Mouse (Mus musculus) splenic B cell, adult 2 months (primary cell): ENCODE measurements around the gene Cacnb3.

Experiments
- DNase-seq: peaks from one replicate; pipeline ENCODE4 v3.0.0-alpha.2; 2011; ENCODE audit warnings: low read depth, low spot score
- H3K27me3 ChIP-seq: 2 replicates; pipeline ENCODE4 v1.6.1; 2012; ENCODE audit warnings: mild to moderate bottlenecking, low read length, moderate library complexity, mixed read lengths; ENCODE audit not compliant: control insufficient read depth, poor library complexity, insufficient read depth, severe bottlenecking
- H3K36me3 ChIP-seq: 2 replicates; pipeline ENCODE4 v1.6.1; 2012; ENCODE audit warnings: mild to moderate bottlenecking, low read length, moderate library complexity, mixed read lengths; ENCODE audit not compliant: control insufficient read depth, poor library complexity, insufficient read depth, severe bottlenecking

The Cacnb3 gene

GRCm38 (mm10) chr15:98604041-98604575 lies 26.5 kb upstream of the Cacnb3 start:
- DNase-seq, result no peak
- Histone ChIP-seq H3K27me3 (no peaks in the 10 kb centered on the region), H3K36me3 (no peaks in the 10 kb centered on the region)

DNA sequence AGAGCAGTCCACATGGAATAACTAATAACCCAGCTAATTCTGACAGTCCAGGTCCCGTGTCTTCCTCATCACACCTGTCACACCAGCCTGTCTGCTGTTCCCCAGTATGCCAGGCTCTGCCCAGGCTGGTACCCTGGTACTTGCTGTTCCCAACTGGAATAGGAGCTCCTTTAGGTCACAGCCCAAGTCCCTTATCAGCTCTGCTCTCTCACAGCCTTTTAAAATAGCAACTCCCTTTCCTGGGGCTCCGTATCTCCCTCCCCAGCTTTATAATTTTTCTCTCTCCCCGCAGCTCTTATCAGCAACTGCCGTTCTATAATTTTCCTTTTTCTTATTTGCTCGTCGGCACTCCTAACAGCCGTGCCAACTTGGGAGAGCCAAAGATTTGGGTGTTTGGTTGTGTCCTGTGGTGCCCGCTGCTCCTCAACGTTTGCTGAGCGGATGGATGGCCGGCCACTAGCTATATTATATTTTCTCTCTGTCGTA lies 24.5 kb upstream of the Cacnb3 start:
- DNase-seq, result no peak
- no peaks in the 10 kb centered on the region for H3K36me3 ChIP-seq
- peaks cover 5% of the 10 kb centered on the region; the same call in 1 of the 2 replicates for H3K27me3 ChIP-seq

GRCm38 (mm10) chr15:98606739-98607138 lies 23.9 kb upstream of the Cacnb3 start:
- Histone ChIP-seq H3K36me3 (no peaks in the 10 kb centered on the region), H3K27me3 (peaks cover 5% of the 10 kb centered on the region; the same call in 1 of the 2 replicates)
- no peak for DNase-seq

DNA sequence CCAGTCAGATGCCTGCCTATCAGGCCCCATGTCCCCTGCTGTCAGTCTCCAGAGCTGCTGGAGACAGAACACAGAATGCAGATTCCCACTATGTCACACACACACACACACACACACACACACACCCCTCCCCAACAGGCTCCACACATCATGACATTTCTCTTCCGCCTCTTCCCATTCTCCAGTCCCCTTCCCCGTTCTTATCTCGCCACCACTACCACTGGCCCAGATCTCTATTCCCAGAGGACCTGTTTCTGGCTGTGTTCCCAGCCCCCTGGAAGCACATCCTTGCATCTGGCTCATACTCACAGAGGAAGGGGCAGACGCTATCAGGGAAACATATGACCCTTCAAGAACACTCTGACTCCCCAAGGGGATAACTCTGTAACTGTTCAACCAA lies 23.1 kb upstream of the Cacnb3 start:
- DNase-seq, result no peak
- Histone ChIP-seq H3K27me3 (peaks cover 5% of the 10 kb centered on the region; the same call in 1 of the 2 replicates), H3K36me3 (no peaks in the 10 kb centered on the region)

DNA sequence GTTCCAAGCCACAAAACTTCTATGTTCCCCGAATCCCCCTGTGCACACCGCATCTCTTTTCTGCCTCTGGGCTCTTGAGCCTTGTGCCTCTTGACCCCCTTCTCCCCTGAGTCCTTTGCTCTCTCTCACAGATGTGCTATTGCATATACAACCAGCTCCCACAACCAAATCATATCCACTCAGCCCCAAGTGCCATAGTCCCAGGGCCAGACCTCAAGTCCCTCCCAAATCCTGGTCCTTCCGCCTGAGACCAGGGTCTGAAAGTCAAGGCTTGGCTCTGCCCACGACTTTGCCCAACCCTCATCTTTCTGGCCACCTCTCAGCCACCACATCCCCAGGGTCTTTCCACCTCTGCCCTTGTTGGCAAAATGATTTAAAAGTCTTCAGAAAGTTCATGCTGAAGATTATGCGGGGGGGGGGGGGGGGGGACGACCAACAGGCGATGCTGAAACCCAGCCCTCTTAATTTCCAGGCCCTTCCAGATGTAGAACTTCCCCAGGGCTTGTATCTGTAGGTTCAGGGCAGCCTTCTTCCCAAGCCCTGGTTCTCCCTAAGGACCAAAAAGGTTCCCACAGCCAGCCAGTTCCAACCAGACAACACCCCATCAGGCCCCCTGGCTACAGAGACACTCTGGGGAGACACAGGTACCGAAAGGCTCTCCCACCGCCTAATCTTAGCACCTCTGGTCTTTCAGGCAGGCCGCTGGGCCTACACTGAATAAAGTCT lies 22.4 kb upstream of the Cacnb3 start:
- DNase-seq, result no peak

DNA sequence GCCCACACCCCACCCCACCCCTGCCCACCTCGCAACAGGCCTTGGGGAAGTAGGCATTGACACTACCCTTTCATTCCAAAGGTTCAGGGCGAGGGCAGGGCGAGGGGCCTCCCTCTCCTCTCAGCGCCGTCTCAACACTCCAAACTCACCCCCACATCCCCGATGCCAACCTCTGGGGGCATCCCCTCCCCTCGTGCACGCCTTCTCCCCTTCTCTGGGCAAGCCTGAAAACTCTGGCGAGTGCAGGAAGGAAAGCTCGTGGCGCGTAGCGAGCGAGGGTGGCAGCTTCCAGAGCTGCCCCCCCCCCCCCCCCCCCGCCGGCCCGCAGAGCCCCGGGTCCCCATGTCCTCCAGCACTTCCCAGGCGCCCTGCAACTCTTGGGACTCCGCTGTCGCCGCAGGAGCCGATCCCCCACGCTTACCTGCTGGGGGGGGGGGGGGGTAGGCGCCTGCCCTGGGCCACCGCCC lies 21.8 kb upstream of the Cacnb3 start:
- Histone ChIP-seq H3K36me3 (no peaks in the 10 kb centered on the region), H3K27me3 (peaks cover 5% of the 10 kb centered on the region; the same call in 1 of the 2 replicates)
- peak; percentile 18 for DNase-seq

More for the DNA sequence above, 22.4 kb upstream of the Cacnb3 start:
- peaks cover 5% of the 10 kb centered on the region; the same call in 1 of the 2 replicates for H3K27me3 ChIP-seq
- no peaks in the 10 kb centered on the region for H3K36me3 ChIP-seq

DNA sequence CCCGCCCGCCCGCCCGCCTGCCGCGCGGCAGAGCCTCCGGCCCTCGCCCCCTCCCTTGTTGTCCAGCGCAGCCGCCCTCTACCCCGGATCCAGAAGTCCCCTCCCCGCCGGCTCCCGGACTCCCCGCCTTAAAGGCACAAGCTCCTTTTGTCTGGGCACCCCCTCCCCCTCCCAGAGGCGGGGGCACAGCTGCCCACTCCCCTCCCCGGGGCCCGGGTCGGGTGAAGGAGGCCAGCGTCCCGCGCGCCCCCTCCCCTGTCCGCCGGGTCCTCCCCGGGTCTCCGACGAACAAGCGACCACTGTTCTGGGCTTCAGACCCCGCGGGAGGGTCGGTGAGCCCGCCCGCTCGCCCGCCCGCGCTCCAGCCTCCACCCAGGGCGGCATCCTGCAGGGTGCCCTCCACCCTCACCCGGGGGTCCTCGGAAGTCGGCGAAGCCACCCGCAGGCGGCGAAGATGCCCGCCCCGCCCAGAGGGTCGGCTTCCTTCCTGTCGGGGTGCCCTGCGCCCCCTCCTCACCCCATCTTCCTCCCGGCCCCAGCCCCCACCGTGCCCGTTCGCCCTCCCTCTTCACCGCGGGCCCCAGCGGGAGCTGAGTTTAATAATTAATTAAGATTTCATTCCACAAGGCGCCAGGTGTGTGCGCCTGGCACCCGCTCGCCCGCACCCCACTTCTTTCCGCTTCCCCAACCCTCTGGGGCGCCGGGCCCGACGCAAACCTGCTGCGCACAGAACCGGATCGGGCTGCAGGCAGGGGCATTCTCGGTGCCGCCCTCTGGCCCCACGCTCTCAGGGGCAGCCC lies 21.1 kb upstream of the Cacnb3 start, which contains the start of gene Adcy6:
Gene Adcy6, minus strand, starts transcription at position 746 of the 800 bp plus-strand sequence.
- Histone ChIP-seq H3K36me3 (no peaks in the 10 kb centered on the region), H3K27me3 (peaks cover 5% of the 10 kb centered on the region; the same call in 1 of the 2 replicates)
- peak; percentile 36 for DNase-seq

DNA sequence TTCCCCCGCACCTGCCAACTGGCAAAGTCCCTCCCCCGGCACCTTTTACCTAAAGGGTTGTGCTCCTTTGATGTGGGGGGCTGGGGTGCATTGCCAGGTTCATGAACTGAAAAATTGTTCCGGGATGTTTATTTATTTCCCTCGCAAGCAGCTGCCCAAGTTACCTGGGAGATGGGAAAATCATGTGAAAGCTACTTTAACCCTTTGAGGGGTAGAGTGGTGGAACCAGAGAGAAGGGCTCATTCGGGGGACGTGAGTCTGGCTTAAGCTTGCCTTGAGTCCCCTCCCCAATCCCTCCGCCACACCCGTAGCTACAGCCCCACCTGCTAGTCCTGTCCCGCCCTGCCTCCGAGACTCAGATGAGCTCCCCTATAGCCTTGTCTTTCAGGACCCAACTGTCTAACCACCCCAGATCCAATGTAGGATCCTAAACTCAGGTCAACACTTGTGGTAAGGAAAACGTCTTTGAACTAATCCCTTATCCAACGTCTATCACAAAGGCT lies 20.5 kb upstream of the Cacnb3 start:
- DNase-seq, result no peak
- Histone ChIP-seq H3K36me3 (no peaks in the 10 kb centered on the region), H3K27me3 (peaks cover 5% of the 10 kb centered on the region; the same call in 1 of the 2 replicates)

DNA sequence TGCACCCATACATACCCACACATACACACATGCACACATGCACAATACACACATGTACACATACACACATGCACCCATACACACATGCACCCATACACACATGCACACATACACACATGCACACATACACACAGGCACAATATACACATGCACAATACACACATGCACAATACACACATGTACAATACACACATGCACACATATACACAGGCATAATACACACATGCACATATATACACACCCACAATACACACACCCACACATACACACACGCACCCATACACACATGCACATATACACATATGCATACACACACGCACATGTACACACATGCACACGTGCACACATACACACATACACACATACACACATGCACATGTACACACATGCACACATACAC lies 18.4 kb upstream of the Cacnb3 start:
- H3K36me3 ChIP-seq, result no peaks in the 10 kb centered on the region
- DNase-seq, result no peak

DNA sequence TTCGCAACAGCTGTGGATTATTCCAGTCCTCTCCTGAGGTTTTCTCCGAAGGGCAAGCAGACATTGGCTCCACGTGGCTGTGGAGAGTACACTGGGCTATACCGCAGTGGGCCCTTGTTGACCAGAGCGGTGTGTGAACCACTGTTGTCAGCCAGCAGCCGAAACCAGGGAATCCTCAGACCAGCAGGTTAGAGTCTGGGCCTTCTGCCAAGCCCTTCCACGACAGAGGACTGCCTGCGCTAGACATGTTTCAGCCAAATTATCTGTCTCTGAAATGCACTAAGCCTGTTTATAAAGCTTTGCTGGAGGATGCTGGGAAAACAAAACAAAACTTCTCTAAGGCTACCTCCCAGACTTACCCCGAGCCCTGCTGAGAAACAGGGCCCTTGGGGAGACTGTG lies 16.1 kb upstream of the Cacnb3 start:
- no peak for DNase-seq
- peaks cover 2% of the 10 kb centered on the region; the same call in 1 of the 2 replicates for H3K27me3 ChIP-seq
- no peaks in the 10 kb centered on the region for H3K36me3 ChIP-seq

More for the DNA sequence above, 18.4 kb upstream of the Cacnb3 start:
- peaks cover 5% of the 10 kb centered on the region; the same call in 1 of the 2 replicates for H3K27me3 ChIP-seq

DNA sequence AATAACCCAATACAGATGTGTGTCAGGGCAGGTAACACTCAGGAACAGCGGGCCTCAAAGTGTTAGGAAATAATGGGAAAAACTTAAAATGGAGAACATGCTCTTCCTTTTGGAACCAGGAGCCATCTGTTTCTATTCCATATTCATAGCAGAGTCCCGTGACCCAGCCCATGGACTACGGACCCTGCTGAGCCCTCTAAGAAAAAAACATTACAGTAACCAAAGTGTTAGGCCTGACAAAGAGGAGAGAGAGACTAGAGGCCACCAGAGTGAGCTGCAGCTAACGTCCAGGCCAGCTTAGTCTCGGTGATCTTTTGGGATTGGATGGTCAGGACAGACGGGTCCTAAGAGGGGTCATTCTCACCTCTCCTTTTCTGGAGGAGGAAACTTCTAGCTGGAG lies 15.7 kb upstream of the Cacnb3 start:
- no peak for DNase-seq
- Histone ChIP-seq H3K36me3 (no peaks in the 10 kb centered on the region), H3K27me3 (0 out of 2 replicates have a peak, but pooled peaks cover 1% of the 10 kb centered on the region)

DNA sequence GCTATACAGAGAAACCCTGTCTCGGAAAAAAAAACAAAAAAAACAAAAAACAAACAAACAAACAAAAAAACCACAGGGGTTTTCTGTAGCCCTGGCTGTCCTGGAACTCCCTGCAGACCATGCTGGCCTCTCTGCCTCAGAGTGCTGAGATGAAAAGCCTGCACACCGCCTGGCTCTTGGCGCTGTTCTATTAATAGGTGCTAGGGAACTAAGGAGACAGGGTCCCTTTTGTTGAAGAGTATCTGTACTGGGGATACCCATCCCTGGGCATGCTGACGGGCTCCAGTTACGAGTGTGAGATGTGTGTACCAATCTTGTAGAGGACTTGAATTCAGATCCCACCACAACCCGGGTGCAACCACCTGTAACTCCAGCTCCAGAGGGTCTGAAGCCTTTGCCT lies 14.9 kb upstream of the Cacnb3 start:
- DNase-seq, result no peak
- H3K36me3 ChIP-seq, result no peaks in the 10 kb centered on the region
- 0 out of 2 replicates have a peak, but pooled peaks cover 1% of the 10 kb centered on the region for H3K27me3 ChIP-seq

GRCm38 (mm10) chr15:98616362-98617175 lies 14.1 kb upstream of the Cacnb3 start:
- 0 out of 2 replicates have a peak, but pooled peaks cover 1% of the 10 kb centered on the region for H3K27me3 ChIP-seq
- peak; percentile 5 for DNase-seq
- no peaks in the 10 kb centered on the region for H3K36me3 ChIP-seq

DNA sequence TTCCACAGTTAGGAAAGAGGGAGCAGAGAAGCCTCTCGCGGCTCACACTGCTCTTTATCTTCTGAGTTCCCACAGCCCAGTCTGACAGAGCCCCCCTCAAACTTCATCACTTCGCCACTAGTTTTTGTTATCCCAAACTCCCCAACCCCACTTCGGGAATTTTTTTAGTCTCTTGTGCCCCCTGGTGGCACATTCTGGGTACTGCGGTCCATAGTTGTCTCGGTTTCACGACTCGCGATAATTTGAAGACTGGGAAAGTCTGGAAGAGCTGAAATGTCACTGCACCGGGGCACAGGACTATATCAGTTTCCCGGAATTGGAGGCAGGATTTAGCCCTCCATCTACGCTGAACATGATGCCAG lies 13.5 kb upstream of the Cacnb3 start:
- peak; percentile 65 for DNase-seq
- H3K27me3 ChIP-seq, result 0 out of 2 replicates have a peak, but pooled peaks cover 1% of the 10 kb centered on the region
- H3K36me3 ChIP-seq, result no peaks in the 10 kb centered on the region
